Mouse (Mus musculus) brain, adult 2 months (tissue): ENCODE data around the gene Gm9913.

ENCODE experiments used
- DNase-seq: peaks from one replicate; pipeline ENCODE4 v3.0.0; 2011; ENCODE audit warnings: low read depth, low spot score

Gene Gm9913

DNA sequence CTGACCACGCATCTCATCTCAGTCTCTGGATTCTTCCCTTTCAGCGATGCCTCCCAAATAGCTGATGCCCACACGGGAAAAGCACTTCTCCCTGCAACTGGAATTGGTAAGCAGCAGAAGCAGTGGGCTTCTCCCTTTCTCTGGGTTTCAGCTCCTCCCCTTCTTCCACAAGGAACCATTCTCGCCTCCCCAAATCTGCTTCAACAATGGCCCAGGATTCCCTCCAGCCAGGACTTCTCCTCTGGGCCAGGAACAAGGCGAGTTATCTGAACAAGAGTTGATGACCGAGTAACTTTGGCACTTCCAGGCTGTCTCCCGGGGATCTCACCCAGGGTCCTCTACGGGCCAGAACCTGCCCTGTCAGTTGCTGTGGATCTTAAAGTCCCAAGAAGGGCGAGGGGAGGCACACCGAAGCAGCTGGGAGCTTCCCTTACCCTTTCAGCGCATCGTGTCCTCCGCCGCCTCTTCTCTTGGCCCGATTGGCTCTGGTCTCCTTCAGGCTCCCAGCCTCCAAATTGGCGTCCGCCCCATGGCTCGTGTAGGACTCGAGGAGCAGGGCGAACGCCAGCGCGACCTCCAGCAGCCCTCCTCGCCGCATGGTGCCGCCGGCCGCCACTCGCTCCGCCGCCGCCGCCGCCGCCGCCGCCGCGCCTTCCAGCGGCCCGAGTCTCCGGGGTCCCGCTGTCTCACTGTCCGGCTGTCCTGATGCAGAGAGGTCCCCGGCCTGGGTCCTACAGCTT lies at the start of gene Gm9913:
TSS of gene Gm9913 (plus strand) at position 84 of the 740 bp plus-strand sequence.
- DNase-seq = peak; percentile 29

DNA sequence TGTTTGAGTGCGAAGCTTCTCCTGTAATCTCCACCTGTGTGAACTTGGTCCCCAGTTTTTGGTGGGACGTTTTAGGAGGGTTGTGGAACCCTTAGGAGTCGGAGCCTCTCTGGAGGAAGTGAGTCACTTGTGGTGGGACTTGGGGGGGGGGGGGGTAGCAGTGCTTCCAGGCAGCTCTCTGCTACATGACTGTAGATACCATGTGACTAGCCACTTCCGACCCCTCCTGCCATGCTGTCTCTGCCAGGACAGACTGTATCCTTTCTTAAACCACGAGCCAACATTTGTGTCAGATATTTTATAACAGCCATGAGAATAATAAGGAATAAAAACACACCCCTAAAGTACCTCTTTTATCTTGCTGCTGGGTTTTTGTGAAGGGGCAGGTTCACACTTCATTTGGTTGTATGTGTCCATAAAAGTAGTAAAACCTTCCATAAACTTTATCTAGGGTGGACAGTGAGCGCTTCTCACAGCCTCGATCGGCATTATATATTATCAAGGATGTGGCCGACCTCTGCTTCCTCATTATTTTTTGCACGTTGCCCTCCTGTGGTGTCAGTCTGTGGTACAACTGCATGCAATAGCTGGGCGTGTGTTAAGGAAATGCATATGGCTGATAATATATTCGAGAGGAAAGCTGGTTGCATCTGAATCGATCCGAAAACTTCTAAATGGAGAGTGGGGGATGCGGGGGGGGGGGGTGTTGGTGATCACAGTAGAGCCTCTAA lies 48.7 kb upstream of the Gm9913 start:
- DNase-seq = no peak

DNA sequence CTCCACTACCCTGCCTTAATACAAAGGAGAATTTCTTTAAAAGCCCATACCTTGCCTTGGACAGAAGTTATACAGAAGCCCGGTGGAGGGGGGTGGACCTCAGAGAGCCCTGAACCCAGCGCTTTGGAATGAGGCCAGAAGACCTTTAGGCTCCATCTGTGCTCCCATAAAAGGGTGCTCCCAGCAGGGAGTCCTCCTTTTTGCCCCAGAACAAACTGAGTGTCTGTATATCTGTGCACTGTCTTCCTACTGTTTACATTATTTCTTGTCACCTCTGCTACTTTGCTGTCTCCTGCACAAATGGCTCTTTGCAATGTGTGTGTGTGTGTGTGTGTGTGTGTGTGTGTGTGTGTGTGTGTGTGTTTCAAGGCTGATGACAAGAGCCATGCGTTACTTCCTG lies 45.8 kb upstream of the Gm9913 start:
- no peak for DNase-seq

DNA sequence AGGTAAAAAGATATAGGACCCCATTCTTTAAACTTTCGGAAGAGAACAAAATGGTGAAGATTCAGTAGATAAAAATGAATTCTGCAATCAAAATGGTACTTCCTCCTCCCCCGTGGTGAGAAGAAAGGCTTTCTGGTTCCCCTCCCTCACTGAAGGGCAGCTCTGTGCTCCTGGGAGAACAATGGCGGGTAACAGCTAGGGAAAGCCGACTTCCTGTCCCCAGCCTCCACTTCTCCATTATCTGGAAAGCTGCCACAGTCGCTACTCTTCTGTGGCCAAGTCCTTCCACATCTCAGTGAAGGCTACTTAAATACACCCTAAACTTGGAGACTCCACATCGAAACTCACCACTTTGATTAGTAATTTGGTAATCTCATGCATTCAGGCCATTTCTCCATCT lies 40.9 kb upstream of the Gm9913 start:
- DNase-seq = no peak

DNA sequence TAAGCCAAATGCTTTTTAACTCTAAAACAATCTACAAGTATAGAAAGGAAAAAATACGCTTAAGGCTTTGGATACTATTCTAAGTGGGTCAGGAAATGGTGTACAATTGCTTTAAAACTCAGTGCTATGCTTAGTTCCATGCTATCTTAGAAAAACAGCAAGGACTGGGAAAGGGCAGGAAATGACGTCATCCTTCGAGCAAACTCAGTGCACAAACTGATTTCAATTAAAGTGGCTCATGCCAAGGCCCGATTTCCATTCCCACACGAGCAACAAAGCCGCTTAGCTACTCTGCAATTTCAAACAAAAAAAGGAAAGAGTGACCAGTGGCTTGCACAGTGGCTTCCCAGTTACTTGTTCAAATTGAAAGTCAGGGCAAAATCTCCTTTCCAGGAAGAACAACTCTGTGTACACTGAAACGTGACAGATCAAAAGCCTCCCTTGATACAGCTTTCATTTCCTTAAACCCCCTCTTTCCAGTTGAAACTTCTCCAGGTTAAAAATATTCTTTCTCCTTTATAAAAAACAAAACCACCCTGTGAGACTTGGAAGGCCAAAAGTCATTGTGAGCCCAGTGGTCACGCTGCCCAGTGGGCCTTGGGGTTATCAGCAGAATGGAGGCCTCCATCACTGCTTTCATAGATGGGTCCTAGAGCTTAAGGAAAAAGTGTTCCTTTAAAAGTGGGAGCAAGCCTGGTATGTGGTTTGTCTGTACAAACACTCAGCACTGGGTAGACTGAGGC lies 34.2 kb upstream of the Gm9913 start:
- peak; percentile 55 for DNase-seq

DNA sequence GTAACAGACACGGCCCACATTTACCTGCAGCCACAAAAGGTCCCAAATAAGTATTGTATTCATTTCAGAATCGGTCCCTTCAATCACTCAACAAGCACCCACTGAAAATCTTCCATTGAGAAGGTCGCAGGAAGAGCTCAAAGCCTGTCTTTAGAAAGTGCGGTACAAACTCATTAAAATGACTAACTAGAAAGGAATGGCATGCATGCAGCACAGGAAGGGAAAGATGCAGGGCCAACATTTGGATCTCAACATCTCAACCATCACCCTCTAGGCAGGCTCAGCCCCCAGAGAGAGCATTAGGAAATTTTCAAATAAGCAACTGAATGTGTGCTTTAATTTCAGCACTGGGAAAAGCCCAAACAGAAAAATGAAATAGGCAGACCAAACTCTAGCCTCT lies 33.2 kb upstream of the Gm9913 start:
- no peak for DNase-seq

DNA sequence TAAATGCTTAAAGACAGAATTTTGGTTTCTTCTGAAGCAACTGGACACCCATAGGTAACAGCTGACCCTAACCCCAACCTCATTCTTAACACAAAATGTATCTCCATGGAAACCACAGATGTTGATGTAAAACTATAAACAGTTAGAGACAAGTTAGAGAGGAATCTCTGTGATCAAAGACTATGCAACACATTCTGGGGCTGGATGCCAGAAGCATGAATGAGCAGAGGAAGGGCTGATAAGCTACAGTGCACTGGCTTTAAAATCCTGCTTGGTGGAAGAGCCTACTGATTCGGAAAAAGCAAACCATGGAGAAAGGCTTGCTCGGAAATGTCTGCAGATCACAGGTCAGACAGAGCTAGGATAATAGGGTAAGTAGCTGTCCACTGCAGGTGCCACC lies 31.7 kb upstream of the Gm9913 start:
- no peak for DNase-seq

DNA sequence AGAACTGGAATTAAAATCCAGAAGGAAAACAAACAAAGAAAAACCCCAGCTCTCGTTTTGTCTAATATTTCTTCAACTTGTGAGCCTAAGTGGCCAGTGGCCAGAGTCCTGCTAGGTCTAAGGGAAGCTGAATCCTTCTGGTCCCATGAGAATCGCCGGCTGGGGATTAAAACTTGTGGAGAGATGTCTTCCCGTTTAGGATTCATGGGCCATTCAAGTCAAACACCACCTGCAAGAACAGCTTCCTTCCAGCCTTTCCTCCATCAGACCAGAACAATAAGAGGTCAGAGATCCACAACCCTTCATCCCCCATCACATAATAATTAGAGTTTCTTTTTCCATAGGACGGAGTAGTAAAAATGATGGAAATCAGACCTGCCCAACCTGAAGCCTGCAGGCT lies 30.2 kb upstream of the Gm9913 start:
- no peak for DNase-seq

DNA sequence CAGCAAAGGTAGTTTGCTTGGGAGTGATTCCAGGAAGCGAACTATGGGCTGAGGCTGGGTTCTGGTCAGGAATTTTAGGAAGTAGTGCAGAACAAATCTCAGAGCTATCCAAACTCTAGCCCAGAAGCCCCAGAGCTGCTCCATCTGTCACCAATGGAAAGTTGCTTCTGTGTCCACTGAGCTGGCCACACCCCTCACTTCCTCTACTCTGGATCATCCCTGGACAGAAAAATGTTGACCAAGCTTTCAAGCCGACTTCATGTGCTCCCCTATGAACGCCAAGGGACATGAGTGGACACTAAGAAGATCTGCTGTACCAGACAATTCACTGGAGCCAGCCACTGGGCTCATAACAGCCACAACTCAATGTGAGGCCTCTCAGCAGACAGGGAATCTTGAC lies 28.7 kb upstream of the Gm9913 start:
- DNase-seq = no peak

DNA sequence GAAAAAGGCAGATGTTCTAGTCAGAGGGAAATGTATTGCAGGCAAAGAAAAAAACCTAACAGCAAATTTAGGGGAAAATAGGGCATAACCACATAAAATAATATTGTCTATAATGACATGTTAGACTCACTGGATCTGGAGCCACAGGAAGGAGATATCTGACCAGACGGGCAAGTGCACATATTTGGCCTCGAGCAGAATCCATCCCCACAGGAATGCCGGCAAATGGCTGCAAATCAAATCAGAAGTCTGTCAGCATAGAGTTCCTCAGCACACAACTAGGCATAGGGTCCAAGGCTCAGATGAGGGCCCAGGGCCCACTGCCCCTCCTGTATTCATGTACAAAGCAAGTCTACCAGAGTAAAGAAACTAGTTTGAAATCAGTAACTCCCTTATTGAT lies 27.5 kb upstream of the Gm9913 start:
- no peak for DNase-seq

DNA sequence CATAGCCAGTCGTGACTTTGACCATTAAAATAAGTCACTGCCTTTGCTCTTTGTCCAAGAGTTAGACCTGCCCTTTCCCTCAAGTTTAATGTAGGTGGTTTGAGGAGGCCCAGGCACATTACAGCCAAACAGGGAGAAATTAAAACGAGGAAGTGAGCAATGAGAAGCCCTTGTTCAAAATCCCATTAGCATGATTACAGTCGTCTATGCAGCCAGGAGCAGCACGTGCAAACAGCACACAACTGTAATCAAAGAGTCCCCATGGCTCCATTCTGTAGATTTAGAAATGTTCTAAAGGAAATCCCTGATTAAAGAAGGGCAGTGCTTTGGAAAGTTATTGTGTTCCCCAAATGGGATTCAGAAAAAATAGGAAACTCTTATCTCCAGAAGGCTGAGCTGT lies 26.2 kb upstream of the Gm9913 start:
- no peak for DNase-seq

DNA sequence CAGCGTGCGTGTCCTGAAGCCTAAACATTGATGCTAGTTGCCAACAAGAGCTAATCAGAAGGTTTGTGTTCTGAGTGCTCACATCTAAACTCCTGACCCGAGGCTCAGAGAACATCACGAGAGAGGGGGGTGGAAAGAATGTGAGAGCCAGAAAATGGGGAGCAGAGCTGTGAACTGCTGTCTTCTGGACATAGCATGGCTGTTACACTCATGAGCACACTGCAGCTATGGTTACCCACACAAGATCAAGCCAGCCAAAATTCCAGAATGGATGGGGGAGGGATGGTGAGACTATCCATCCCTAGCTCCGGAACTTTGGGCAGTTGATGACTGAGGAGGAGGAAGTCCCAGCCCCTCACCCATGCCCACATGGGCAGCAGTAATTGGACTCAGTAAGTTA lies 24.8 kb upstream of the Gm9913 start:
- DNase-seq = peak; percentile 21

DNA sequence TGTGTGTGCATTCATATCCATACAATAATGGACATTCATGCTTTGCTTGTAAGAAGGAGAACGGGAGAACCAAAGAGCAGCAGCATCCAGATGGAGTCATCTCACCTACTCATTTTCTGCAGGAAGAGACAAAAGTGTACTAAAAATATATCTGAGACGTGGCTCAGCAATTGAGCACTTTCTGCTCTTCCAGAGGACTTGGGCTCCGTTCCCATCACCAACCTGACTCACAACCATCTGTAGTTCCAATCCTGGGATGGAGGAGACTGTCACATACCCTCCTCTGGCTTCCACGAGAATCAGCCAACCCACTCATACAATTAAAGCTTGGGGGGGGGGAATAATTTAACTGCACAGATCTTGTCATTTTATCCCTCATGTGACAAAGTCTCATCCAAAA lies 23.8 kb upstream of the Gm9913 start:
- DNase-seq = peak; percentile 93

DNA sequence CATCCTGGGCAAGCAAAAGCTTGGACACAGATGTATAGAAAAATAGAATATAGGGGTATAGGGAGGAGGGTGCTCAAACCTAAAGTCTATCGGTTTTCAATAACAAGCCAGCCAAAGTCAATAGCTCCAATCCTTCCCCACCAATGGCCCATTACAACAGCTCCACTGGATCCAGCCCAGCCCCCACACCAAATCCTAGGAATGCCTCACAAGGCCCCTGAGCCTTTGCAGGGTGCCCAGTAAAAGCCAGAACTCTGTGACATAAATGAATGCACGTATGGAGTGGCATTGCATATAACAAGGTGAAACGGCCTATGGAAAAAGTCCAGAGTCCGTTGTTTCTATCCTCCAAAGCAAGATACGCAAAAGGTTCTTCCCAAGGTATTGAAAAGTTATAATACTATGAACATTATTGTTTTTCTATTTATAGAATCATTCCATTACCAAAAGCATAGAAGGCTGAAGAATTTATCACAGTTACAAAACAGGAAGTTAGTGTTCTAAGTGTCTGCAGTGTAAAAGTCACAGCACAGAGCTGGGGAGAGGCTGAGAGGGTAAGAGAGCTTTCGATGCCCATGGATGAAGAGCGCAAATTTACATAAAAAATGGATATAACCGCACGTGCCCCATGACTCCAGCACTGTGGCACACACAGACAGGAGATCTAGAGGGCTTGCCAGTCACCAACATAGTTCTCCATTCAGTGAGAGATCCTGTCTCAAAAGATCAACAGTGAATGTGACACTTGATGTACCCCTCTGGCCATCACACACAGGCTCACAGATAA lies 23.2 kb upstream of the Gm9913 start:
- no peak for DNase-seq

DNA sequence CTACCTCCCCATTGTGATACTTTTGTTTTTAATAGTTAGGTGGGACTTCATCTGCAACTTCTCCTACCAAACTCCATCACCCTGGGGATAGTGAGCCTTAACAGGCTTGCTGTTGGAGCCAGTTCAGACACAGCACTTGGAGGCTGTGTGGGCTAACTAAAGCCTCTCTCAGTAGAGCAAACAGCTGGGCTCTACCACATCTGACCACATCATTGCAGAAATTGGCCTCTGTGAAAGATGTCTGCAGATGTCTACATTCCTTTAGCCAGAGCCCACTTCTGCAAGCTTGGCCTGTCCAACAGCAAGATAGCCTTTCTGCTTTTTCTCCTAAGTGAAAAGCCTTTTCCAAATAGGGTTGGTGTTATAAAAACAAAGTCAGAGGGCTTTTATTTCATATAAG lies 20.7 kb upstream of the Gm9913 start:
- DNase-seq = no peak

DNA sequence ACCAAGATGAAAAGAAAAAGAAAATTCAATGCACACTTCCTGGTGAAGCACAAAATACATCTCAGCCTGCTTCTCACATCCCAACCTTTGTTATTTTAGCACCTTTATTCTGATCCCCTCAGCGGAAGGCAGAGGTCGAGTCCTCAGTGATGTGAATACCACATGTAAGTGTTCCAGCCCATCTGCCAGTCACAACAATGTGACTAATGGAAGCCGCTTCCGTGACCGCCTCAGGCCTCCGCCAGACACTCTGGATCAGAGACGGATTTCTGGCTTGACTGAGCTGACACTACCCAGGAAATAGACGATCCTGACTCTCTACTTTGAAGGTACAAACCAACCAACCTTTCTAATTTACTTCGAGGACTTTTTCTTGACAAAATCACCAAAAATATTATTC lies 20.0 kb upstream of the Gm9913 start:
- no peak for DNase-seq

DNA sequence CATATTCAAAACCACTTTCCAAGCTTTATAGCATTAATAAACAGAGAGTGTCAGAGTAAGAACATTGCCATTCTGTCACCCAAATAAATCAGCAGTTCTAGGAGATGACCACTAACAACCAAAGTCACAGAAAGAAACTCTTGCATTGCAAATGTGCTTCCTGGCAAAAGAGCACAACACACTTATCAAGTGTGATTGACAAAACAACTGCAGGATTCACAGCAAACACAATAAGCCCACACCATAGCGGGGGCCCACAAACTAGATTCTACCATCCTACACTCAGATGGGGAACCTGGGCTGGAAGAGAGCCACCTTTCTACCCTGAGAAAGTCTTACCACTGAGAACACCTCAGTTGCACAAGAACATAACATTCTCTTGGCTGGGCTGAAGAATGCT lies 14.9 kb upstream of the Gm9913 start:
- DNase-seq = no peak

DNA sequence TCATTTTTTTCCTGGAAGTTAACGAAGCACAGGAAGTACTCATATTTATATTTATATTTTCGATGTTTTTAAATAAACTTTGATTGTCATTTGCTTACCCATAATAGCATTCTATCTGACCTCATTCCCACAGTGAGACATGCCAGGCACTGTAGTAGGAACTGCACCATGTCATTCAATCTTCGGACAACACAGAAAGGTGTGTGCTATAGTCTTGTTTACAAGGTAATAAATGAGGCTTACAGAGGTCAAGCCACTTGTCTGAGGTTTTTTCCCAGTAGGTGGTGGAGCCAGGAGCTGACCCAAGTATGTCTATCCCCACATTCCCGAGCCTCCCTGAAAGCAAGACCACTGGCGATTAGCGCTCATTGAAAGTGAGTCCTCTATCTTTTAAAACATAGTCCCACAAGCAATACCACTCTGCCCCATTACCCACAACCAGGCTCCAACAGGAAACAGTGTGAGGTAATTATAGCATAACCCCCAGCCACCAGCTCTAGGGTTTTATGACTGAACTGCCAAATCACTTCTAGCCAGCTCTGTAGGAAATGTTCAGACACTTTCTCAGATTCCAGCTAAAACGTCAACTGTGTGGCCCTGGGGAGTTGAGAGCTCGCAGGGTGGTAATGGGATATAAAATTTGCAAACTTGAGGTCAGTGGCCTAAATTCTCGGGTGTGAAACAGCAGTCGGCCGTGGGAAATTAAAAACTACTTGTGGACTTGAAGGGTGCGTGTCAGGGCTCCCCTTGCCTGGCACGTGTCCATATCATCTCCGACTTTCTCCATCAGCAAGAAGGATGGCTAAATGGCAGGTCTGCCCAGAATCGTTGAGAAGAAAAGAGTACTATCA lies 12.6 kb upstream of the Gm9913 start:
- DNase-seq = no peak

DNA sequence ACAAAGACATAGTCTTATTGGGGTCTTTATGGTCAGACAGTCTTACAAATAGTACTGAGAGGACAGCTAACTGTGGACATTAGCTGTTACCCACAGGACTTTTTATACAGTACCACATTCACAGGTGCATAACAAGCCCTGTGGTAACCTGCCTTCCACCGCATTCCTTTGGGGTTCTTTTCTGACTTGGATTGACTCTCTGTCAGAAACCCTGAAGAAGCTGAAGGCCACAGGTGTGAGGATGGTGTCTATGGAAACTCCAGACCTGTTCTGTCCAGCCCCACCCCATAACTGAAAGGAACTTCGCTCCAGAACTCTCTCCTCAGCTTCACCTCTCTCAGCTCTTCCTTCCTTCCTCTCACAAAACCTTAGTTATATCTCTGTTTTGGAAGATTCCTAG lies 10.6 kb upstream of the Gm9913 start:
- no peak for DNase-seq

DNA sequence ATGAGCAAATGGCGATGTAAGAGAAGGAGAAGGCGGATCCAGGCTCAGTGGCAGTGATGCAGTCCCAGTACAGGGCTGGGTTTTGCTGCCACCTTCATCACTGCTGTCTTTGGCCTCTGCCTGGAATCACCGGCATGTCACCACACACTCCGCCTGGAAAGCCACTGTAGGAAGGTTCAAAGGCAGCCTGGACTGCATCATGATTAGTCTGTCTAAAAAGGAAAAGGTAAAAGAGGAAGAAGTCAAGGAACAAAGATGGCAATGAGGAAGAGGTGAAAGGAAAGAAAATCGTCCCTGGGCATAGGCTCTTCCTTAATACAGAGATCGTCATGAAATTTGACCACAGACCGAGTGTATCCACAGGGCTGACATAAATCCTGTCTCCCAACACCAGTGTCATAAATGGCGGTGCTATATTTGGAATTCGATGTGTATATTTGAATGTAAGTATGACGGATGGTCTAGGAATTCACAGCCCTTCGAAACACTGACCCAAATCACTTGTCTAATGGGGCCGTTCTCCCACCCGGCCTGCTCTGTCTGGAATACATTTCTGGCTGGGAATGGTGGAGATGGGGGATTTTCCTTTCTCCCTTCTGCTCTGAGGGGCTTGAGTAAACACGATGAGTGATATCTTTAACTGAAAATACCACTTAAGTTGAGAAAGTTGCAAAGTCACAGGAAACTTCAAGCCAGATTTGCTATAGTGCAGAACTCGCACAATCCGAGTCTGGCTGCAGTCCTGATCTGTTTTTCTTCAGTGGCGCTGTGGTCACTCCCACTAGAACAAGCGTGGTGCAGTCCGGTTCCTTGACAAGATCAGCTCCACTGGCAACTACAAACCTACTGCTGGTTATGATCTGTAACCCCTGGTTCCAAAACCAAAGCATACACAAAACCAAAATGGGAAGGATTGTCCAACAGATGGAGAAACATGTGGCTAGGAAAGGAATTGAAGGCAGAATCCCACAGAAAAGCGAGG lies 9.8 kb upstream of the Gm9913 start:
- no peak for DNase-seq
